25 mouse cellular contexts compared by ENCODE assay signal in genomic region chr13:93992961-93993360, GRCm38 (mm10).
DNase-seq lines count a peak whose midpoint lies in the region; ATAC-seq and TF ChIP-seq lines count a peak whose summit lies in the region.
"Had no signal": no experiment of that assay in that cellular context is flagged by ENCODE, and none has a peak within 500 bp of the region (broad histone marks: within the 10 kb centered on the region; RNA-seq: fewer than 3 reads in every experiment).

No protein-coding gene starts in this region.

- 79% methylated on average over 4 of the region's 4 CpGs for WGBS in liver, adult 2 months
- 77% methylated on average over 4 of the region's 4 CpGs for WGBS in liver, embryonic 11.5 days
- WGBS in heart, embryonic 13.5 days, result 23% methylated on average over 4 of the region's 4 CpGs

- H3K27me3 ChIP-seq in liver, adult 2 months (ENCODE audit: control insufficient read depth, insufficient read depth, low read length), result no peaks in the 10 kb centered on the region; the same call in 1 of the 2 replicates
- no peaks in the 10 kb centered on the region for H3K27me3 ChIP-seq in liver, embryonic 11.5 days (replicated peaks; ENCODE audit: control insufficient read depth, insufficient read depth, low read length)
- H3K27me3 ChIP-seq in heart, embryonic 13.5 days (replicated peaks), result no peaks in the 10 kb centered on the region
- H3K27me3 ChIP-seq: limb, embryonic 12.5 days; liver, embryonic 13.5 days had no signal

- H3K4me3 ChIP-seq in liver, adult 2 months (ENCODE audit: insufficient read depth, low read depth, low read length), result no peak overlapping the region
- H3K4me3 ChIP-seq in liver, embryonic 11.5 days (ENCODE audit: low read depth, low read length), result no peak overlapping the region
- no peak overlapping the region for H3K4me3 ChIP-seq in heart, embryonic 13.5 days
- H3K4me3 ChIP-seq: embryonic facial prominence, embryonic 10.5 days; forebrain, embryonic 10.5 days; layer of hippocampus, adult 2 months; limb, embryonic 12.5 days; liver, embryonic 13.5 days had no signal

- H3K36me3 ChIP-seq in liver, adult 2 months (ENCODE audit: control insufficient read depth, insufficient read depth, low read length), result no peaks in the 10 kb centered on the region
- H3K36me3 ChIP-seq in liver, embryonic 11.5 days (ENCODE audit: control insufficient read depth, insufficient read depth, low read length), result no peaks in the 10 kb centered on the region
- H3K36me3 ChIP-seq in heart, embryonic 13.5 days, result no peaks in the 10 kb centered on the region
- H3K36me3 ChIP-seq: embryonic facial prominence, embryonic 10.5 days; forebrain, embryonic 10.5 days; limb, embryonic 12.5 days; liver, embryonic 13.5 days had no signal

- H3K4me1 ChIP-seq in liver, adult 2 months (ENCODE audit: control insufficient read depth, insufficient read depth, low read length), result no peaks in the 10 kb centered on the region
- H3K4me1 ChIP-seq in liver, embryonic 11.5 days (replicated peaks; ENCODE audit: control insufficient read depth, insufficient read depth, low read length), result no peaks in the 10 kb centered on the region
- H3K4me1 ChIP-seq in heart, embryonic 13.5 days, result peaks cover 53% of the 10 kb centered on the region

- no peak for TF ChIP-seq POLR2A in liver, adult 2 months (IDR thresholded peaks at IDR 0.05; ENCODE audit: extremely low read depth, insufficient read depth, low read length)

- DNase-seq in heart, adult 11 months, result peak; percentile 95
- no peak for DNase-seq in heart, postnatal 4 days
- DNase-seq in liver, adult 2 months (ENCODE audit: extremely low read depth, low read depth, low spot score), result peak; percentile 1
- DNase-seq in liver, embryonic 11.5 days (ENCODE audit: low spot score), result no peak
- peak; percentile 41 for DNase-seq in lung, postnatal 14 days
- no peak for DNase-seq in gastrocnemius, postnatal 36 days
- no peak for DNase-seq in left cerebral cortex, postnatal 4 days
- DNase-seq: adrenal gland, postnatal 25 days; cerebellum, adult 9-11 months; gastrocnemius, postnatal 14 days; kidney, adult 8-10 months; kidney, postnatal 25 days; layer of hippocampus, postnatal 36 days; liver, embryonic 13.5 days; thymus, adult 18-20 months; thymus, postnatal 36 days had no signal

- H3K79me2 ChIP-seq in liver, adult 2 months (ENCODE audit: control insufficient read depth, insufficient read depth, low read length), result no peaks in the 10 kb centered on the region

- no peaks in the 10 kb centered on the region for H3K9me3 ChIP-seq in liver, embryonic 11.5 days (ENCODE audit: control insufficient read depth, low read length)
- 0 out of 2 replicates have a peak, but pooled peaks cover 5% of the 10 kb centered on the region for H3K9me3 ChIP-seq in heart, embryonic 13.5 days
- H3K9me3 ChIP-seq: limb, embryonic 12.5 days; liver, embryonic 13.5 days had no signal

- intact Hi-C loops in gastrocnemius, postnatal 36 days (cut with DNase I), result no loop called here
- intact Hi-C loops in left cerebral cortex, postnatal 4 days (cut with DNase I), result no loop called here

- H3K9ac ChIP-seq in liver, adult 2 months (ENCODE audit: low read depth, low read length), result no peak overlapping the region
- no peak overlapping the region for H3K9ac ChIP-seq in liver, embryonic 11.5 days (ENCODE audit: low read depth, low read length)
- H3K9ac ChIP-seq in heart, embryonic 13.5 days, result no peak overlapping the region
- H3K9ac ChIP-seq: hindbrain, embryonic 14.5 days; limb, embryonic 12.5 days; liver, embryonic 13.5 days had no signal

- no peak overlapping the region for H3K27ac ChIP-seq in liver, adult 2 months (replicated peaks; ENCODE audit: insufficient read depth, low read depth, low read length)
- H3K27ac ChIP-seq in liver, embryonic 11.5 days (ENCODE audit: low read depth, low read length), result no peak overlapping the region
- H3K27ac ChIP-seq in heart, embryonic 13.5 days (replicated peaks), result 0 out of 2 replicates have a peak overlapping the region, but pooled peaks have one; percentile 32
- H3K27ac ChIP-seq: embryonic facial prominence, embryonic 10.5 days; forebrain, embryonic 10.5 days; hindbrain, embryonic 14.5 days; layer of hippocampus, adult 2 months; limb, embryonic 12.5 days; liver, embryonic 13.5 days had no signal

- ATAC-seq in liver, embryonic 11.5 days (replicated peaks; ENCODE audit: low FRiP score), result no peak
- ATAC-seq in heart, embryonic 13.5 days (ENCODE audit: extremely low read depth, insufficient number of reproducible peaks, low FRiP score, low TSS enrichment), result no peak; the same call in 1 of the 2 replicates
- ATAC-seq: forebrain, embryonic 16.5 days; inflammation-experienced regulatory T-cells, adult 6 months had no signal

- H3K4me2 ChIP-seq in liver, embryonic 11.5 days, result no peak overlapping the region
- no peak overlapping the region for H3K4me2 ChIP-seq in heart, embryonic 13.5 days
- H3K4me2 ChIP-seq: hindbrain, embryonic 14.5 days; limb, embryonic 12.5 days; liver, embryonic 13.5 days; midbrain, embryonic 11.5 days had no signal

- no peak for TF ChIP-seq CTCF in liver, adult 2 months (IDR thresholded peaks at IDR 0.05; ENCODE audit: low read depth, low read length)

Comparison
In these comparisons a context has a peak if more than half of its experiments do, and no peak if none do; other contexts are left out.
1. DNase-seq: peak in heart, adult 11 months (single experiment), liver, adult 2 months (single experiment) and lung, postnatal 14 days (single experiment); none in heart, postnatal 4 days (single experiment), liver, embryonic 11.5 days (single experiment), gastrocnemius, postnatal 36 days (0 of 2) and left cerebral cortex, postnatal 4 days (single experiment).